Mouse (Mus musculus) thymus, adult 2 months (tissue): Measurements from ENCODE around the gene Mpzl2.

ENCODE experiments used
- CTCF ChIP-seq: fragments of 200-500 bp; IDR thresholded peaks from 2 replicates; pipeline ENCODE4 v1.5.1; 2012; ENCODE audit warnings: mild to moderate bottlenecking, control low read depth, low read length, moderate library complexity, borderline replicate concordance; ENCODE audit not compliant: control insufficient read depth, poor library complexity, insufficient read depth; ENCODE audit errors: extremely low read depth
- POLR2A ChIP-seq: fragments of 200-500 bp; IDR thresholded peaks from 2 replicates; pipeline ENCODE4 v1.6.1; 2012; ENCODE audit warnings: mild to moderate bottlenecking, low read length, control low read depth, moderate library complexity; ENCODE audit not compliant: control insufficient read depth, poor library complexity, insufficient read depth; ENCODE audit errors: extremely low read depth

- TF ChIP-seq CTCF, result no peak
- no peak for TF ChIP-seq POLR2A
Measured at GRCm38 (mm10) chr9:45034526-45034925, 5.1 kb upstream of the Mpzl2 start.
